In genomic region chr1:171234126-171234525, GRCm38 (mm10) we compare ENCODE assay signal across 8 mouse cellular contexts. TPM values are rescaled to one million over a fixed set of nuclear protein-coding genes. Genes with fewer than 3 reads are reported as not detected.
DNase-seq lines count a peak whose midpoint lies in the region; ATAC-seq lines count a peak whose summit lies in the region.

Gene Fcer1g, minus strand, starts transcription at chr1:171234365.

- no peaks in the 10 kb centered on the region for H3K9me3 ChIP-seq in forebrain, embryonic 16.5 days (ENCODE audit: control insufficient read depth, low read length)

- no peaks in the 10 kb centered on the region for H3K27me3 ChIP-seq in forebrain, embryonic 16.5 days (replicated peaks; ENCODE audit: control insufficient read depth, insufficient read depth, low read length)

- H3K4me3 ChIP-seq in forebrain, embryonic 16.5 days (replicated peaks; ENCODE audit: low read length) = no peak within 1 kb of the TSS

- intact Hi-C loops in heart, postnatal 10 days (cut with DNase I) = no loop called here

- peak; percentile 97 for DNase-seq in heart, adult 11 months
- no peak for DNase-seq in heart, postnatal 10 days
- DNase-seq in adrenal gland, adult 18-20 months (ENCODE audit: low spot score in 2 of 2) = no peak
- no peak for DNase-seq in layer of hippocampus, postnatal 10 days (ENCODE audit: low spot score in 2 of 2)
- no peak for DNase-seq in retina, postnatal 1 day
- no peak for DNase-seq in MN1 (ENCODE audit: low spot score)

- no peak within 1 kb of the TSS for H3K4me2 ChIP-seq in forebrain, embryonic 16.5 days (ENCODE audit: low read length)

- no peak within 1 kb of the TSS for H3K9ac ChIP-seq in forebrain, embryonic 16.5 days (replicated peaks; ENCODE audit: low read depth, low read length)

- peaks cover 26% of the 10 kb centered on the region for H3K36me3 ChIP-seq in forebrain, embryonic 16.5 days (ENCODE audit: control insufficient read depth, insufficient read depth)

- H3K4me1 ChIP-seq in forebrain, embryonic 16.5 days (replicated peaks; ENCODE audit: control insufficient read depth, insufficient read depth, low read length) = no peaks in the 10 kb centered on the region

- ATAC-seq in forebrain, embryonic 16.5 days = no peak
- peak; percentile 67 for ATAC-seq in megakaryocyte progenitor cell, adult 5-6 weeks (replicated peaks; ENCODE audit: poor library complexity)

- no peak within 1 kb of the TSS for H3K27ac ChIP-seq in forebrain, embryonic 16.5 days (ENCODE audit: low read length)

- 92% methylated on average over 14 of the region's 14 CpGs for WGBS in forebrain, embryonic 16.5 days

RNA-seq across cellular contexts. Expression of gene Fcer1g, which starts in this region (rescaled TPM):
- 1 to 10 TPM; 9.0 to 9.6 TPM for total RNA-seq in heart, postnatal 10 days (2021)
- total RNA-seq in adrenal gland, adult 18-20 months (2021) = 10 to 100 TPM; 23.2 to 46.7 TPM
- 15.7 and 17.6 TPM in 2 replicates for polyA plus RNA-seq in forebrain, embryonic 16.5 days (2015; fragmentation: Nextera tagmentation; extraction: Ambion mirVana)
- 10 to 100 TPM; 15.2 to 16.7 TPM for total RNA-seq in layer of hippocampus, postnatal 10 days (2021)
- 293 and 379 TPM in 2 replicates for total RNA-seq in megakaryocyte progenitor cell, adult 5-6 weeks (2015)
- 101 and 178 TPM in 2 replicates for total RNA-seq in megakaryocyte progenitor cell, adult 5-6 weeks (2017)
